Mouse (Mus musculus): ENCODE measurements around the gene Carmil2.

The Carmil2 gene

DNA sequence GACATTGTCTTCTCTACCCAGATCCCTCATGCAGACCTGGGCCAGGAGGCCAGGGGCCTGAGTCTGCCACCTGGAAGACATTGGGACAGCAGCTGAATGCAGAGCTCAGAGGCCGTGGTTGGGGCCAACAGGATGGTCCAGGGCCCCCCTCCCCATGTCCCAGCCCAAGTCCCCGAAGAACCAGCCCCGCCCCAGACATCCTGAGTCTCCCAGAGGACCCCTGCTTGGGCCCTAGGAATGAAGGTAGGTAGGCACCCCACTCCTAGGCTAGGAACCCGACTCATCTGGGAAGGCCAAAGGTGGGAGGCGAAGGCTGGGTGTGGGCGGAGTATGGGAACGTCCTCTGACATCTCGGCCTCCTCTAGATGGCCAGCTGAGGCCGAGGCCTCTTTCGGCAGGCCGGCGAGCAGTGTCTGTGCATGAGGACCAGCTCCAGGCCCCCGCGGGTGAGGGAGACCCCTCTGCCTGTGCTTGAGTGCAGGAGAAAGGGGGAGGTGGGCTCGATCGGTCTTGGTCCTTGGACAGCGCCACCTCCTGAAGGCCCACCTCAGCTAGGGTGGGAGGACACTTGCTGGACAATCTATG lies 11.2 kb downstream of the Carmil2 start:
- no peak for DNase-seq

- no peak for DNase-seq
Observed at GRCm38 (mm10) chr8:105698734-105699133, 12.7 kb downstream of the Carmil2 start.

GRCm38 (mm10) chr8:105699488-105700215 lies 13.6 kb downstream of the Carmil2 start:
- DNase-seq: no peak

GRCm38 (mm10) chr8:105700566-105700965 lies 14.5 kb downstream of the Carmil2 start:
- no peak for DNase-seq

DNA sequence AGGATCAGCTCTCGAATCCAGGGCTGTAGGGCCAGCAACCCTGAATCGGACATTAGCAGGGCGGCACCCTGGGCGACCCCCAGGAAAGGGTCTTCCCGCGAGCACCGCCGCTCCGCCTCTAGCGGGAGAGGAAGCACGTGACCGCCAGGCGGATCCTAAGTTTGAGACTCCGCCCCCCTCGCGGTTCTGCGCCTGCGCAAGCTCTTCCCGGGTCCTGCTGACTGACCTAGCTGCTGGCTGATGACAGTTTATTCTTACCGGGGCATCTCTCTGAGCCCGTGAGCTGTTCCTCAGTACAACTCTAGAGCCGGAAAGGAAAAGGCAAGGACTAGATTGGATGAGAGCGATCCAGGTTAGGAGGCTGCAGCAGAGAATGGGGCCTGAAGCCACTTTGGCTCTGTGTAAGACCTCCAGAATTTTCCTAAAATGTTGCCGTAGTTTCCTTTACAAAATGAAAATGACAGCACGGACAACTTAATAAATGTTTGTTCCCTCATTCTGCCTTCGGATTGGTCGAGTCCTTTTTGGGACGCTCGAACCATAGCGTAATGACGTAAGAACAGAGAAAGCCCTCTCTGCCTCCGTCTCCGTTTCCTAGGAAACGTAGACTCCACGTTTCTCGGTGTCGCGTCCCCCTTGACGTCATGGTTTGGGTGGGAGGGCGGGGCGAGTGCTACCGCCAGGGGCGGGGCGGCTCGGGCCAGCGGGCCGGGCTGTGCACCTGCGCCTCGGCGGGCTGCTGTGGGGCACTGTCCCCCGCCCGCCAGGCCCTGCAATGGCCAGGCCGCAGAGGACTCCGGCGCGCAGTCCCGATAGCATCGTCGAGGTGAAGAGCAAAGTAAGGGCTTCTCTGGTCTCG lies 15.1 kb downstream of the Carmil2 start, which contains the start of the genes Acd and Pard6a:
Gene Acd (minus strand): TSS at position 137 of the 859 bp plus-strand sequence.
Gene Pard6a (plus strand): TSS at position 183 of the 859 bp plus-strand sequence.
- DNase-seq: peak; percentile 97

GRCm38 (mm10) chr8:105702001-105702401 lies 15.9 kb downstream of the Carmil2 start:
- no peak for DNase-seq

DNA sequence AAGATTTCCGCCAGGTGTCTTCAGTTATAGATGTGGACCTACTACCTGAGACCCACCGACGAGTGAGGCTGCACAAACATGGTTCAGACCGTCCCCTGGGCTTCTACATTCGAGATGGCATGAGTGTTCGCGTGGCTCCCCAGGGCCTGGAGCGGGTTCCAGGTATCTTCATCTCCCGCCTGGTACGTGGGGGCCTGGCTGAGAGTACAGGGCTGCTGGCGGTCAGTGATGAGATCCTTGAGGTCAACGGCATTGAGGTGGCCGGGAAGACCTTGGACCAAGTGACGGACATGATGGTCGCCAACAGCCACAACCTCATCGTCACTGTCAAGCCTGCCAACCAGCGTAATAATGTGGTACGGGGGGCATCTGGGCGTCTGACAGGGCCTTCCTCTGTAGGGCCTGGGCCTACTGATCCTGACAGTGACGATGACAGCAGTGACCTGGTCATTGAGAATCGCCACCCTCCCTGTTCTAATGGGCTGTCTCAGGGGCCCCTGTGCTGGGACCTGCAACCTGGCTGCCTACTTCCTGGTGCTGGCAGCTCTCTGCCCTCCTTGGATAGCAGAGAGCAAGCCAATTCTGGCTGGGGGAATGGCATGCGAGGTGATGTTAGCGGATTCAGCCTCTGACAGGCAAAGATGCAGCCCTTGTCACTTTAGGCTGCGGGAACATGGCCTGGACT lies 16.8 kb downstream of the Carmil2 start:
- no peak for DNase-seq

DNA sequence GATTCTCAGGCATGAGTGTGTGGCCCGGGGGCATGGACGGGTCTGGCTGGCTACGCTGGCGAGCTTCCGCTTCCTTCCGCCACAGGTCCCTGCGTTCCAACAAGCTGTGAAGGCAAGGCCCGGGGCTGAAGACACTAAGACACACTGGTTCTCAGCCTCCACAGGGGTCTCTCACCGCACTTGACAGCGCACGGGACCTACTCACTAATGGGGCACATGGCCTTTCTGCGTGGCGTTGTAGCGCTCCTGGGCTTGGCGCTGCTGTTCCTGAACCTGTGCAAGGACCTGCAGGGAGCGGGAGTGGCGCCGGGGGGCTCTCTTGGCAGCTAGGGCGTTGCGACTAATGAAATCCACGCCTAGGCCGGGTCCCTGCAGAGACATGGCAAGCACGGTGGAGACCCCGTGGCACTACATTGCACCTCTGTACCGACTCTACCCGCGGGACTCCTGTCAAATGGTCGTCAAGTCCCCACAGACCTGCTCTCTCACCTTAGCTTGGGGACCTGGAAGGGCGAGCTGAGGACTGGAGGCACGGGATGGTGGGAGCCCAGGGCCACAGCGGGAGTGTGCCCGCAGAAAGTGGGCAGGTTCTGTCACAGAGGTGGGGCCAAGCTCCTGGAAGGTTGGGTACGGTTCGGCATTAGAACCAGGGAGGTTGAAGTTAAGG lies 18.2 kb downstream of the Carmil2 start:
- DNase-seq: no peak

- DNase-seq: no peak
Observed at GRCm38 (mm10) chr8:105704955-105705354, 18.9 kb downstream of the Carmil2 start.

GRCm38 (mm10) chr8:105706426-105706825 lies 20.4 kb downstream of the Carmil2 start:
- no peak for DNase-seq

GRCm38 (mm10) chr8:105707498-105708403 lies 21.7 kb downstream of the Carmil2 start, which contains the start of the genes 4933405L10Rik and Enkd1:
Gene 4933405L10Rik, plus strand, starts transcription at chr8:105707655.
Gene Enkd1, minus strand, starts transcription at chr8:105708210.
- DNase-seq: peak; percentile 87

GRCm38 (mm10) chr8:105708675-105709074 lies 22.6 kb downstream of the Carmil2 start:
- DNase-seq: no peak

DNA sequence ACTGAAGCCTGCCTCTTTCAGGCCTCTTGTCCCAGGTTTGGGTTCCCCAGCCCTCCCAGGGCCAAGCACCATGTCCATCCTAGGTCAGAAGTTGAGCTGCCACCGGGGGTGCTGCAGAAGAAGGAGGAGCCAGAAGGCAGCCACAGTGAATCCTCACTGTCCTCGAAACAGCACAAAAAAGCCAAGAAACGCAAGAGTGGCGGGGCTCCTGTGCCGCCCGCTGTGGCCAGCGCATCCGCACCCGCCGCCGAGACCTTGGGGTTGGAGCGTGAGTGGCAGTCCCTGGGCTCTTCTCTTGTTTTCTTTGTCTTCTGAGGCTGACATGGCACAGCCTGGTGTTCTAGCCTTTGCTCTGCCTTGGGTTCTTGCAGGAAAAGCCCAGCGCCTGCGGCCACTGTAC lies 23.2 kb downstream of the Carmil2 start:
- no peak for DNase-seq

GRCm38 (mm10) chr8:105712286-105712685 lies 26.2 kb downstream of the Carmil2 start:
- DNase-seq: no peak

DNA sequence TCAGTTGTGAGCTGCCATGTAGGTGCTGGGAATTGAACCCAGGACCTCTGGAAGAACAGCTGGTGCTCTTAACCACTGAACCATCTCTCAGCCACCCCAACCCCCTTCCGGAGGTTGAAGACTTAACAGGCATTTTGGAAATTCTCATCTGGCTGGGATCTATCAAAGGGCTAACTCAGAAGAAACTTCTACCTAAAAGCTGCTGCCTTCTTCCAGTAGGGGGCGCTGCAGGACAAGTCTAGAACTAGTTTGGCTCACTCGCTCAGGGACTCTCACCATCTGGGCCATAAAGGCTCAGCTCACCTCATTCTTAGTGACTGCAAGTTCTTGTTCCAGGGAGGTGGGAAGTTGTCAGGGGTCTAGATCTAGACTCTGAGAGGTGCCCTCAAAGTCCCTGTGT lies 28.1 kb downstream of the Carmil2 start:
- DNase-seq: peak; percentile 90

GRCm38 (mm10) chr8:105715042-105715441 lies 29.0 kb downstream of the Carmil2 start:
- DNase-seq: no peak

GRCm38 (mm10) chr8:105716302-105716945 lies 30.4 kb downstream of the Carmil2 start:
- no peak for DNase-seq

DNA sequence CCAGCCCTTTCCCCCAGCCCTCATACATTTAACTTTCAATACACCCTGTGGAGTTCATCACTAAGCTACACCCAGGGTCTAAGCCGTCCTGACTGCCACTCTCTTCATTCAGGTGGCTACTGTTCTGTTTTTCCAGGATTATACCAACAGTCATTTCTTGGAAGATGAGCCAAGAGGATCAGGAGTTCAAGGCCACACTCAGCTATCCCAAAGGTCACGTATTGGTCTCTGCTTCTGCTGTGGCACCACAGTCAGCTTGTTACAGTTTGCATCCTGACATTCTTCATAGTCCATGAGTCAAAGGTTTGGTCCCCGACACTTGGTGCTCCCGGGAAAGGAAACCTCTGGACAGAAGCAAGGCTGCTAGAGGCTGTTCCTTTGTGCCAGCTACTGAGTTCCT lies 33.6 kb downstream of the Carmil2 start:
- no peak for DNase-seq

GRCm38 (mm10) chr8:105722861-105723260 lies 36.8 kb downstream of the Carmil2 start:
- no peak for DNase-seq

GRCm38 (mm10) chr8:105725726-105726125 lies 39.7 kb downstream of the Carmil2 start:
- DNase-seq: no peak

Measured in thymus, postnatal 25 days (tissue).